Mouse (Mus musculus) heart, adult 8-10 months (tissue): ENCODE results near the gene Vmn2r19. TPM values are rescaled to one million over a fixed set of nuclear protein-coding genes. Genes with fewer than 3 reads are reported as not detected.
"Not testable (repeated sequence)": the region's sequence is repeated elsewhere in the genome, so short reads cannot be mapped to it uniquely, and the experiment has no call there.

Experiments used
- DNase-seq: peaks from one replicate; pipeline ENCODE4 v3.0.0; 2022; ENCODE audit warnings: low spot score
- total RNA-seq, 4 experiments: library from RNA; stranded (reverse); gene quantifications; 2 replicates each; pipeline ENCODE4 v1.2.4; 2022

Vmn2r19 gene
- total RNA-seq: not detected

DNA sequence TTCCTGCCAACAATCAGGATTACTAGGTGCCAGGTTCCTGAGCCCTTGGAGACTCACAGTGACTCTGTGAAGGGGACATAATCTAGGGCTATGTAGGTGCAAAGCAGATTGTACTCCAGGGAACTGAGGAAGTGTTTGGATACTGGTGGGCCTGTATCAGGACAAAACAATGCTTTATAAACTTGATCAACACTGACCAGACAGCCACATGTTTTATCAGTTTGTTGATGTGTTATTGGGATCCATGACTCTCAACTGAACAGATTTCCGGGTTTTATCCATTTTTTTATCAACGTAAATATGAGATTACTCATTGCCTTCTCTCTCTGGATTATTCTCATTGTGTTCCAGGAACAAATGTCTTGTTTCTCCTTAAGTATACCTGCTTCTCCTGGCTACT, at the start of gene Vmn2r19:
Vmn2r19 (plus strand) TSS at position 301 of the 400 bp plus-strand sequence.
- DNase-seq: no peak

GRCm38 (mm10) chr6:123258946-123259345, 49.2 kb upstream of the Vmn2r19 start:
- no peak for DNase-seq

DNA sequence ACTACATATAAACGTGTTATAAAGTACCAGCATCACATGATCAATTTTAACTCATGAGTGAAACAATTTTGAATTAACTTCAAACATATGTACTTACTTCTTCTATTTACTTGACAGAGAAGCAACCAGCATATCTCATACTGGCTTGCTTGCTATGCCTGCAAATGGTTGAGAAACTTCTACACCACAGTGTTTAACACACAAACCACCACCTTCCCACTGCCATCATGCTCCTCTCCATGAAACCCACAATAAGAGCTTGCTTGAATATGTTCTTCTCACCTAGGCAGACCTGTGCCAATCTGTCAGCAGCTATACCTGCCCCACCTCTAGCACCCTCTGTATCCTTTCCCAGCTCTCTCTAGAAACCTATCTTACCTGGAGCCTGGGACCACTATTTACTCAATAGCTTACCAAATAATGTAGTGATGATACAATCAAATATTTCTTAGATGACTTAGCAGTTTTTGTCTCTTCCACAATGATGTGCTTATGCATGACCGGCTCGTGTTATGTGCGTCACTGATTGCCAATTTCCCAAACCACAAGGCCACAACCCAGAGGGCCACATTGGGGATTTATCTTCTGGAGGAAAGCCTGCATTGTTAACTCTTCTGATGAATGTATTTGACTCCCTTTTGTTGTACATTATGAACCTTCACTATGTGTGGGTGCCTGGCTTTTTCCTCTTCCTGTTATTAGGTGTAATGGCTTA, 48.1 kb upstream of the Vmn2r19 start:
- DNase-seq: no peak

DNA sequence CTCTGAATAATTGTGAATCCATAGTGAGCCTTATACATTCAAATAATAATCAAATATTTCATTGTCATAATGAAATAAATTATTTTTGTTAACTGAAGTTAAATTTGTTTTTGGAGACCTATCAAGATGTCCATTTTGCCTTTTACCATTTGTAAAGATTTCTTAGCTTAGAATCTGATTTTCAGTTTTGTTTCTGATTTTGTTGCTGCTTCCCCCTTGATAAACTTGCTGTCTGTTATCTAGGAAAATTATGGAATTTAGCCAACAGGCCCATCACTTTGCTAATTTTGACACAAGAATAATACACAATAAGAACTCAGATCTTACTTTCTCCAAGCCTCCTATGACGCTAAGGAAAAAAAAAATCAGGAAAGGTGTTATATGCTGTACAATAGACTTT, 47.3 kb upstream of the Vmn2r19 start:
- no peak for DNase-seq

- DNase-seq: no peak
These were observed 46.5 kb upstream of the Vmn2r19 start, which contains the start of gene Clec4d for GRCm38 (mm10) chr6:123261555-123262161. Clec4d (plus strand) TSS chr6:123262111.

- no peak for DNase-seq
These were observed 43.9 kb upstream of the Vmn2r19 start for GRCm38 (mm10) chr6:123264194-123264593.

DNA sequence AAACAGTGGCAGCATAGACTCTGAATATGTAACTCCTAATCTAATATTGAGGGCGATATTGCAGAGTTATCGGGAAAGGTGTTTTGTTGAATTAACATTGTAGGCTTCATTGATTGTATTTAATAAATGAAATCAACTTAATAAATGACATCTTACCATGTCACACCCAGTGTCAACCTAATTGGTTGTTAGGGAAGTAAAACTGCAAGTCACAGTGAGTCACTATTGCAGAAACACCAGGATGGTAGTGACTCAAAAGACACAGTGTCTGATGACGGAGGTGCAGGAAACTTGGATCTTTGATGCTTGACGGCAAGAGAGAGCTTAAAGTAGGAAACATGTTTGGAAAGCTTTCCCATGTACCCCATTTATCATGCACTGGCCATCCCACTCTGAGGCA, 42.3 kb upstream of the Vmn2r19 start:
- no peak for DNase-seq

DNA sequence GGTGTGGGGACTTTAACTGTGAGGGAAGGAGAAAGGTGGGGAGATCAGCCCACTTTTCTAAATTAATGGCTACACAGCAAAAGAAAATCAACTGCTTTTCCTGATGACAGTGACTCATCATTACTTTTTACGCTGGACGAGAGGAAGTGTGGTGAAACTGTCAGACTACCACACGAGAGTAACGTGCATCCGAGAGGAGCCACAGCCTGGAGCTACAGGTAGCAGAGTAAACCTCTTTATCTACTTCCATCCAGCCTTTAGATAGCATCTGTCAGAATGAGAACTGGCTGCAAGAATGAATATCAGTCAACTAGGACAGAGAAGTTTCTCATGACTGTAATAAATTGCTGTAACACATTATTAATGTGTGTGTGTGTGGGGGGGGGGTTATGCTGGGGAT, 41.2 kb upstream of the Vmn2r19 start:
- no peak for DNase-seq

- DNase-seq: no peak
These were observed 28.7 kb upstream of the Vmn2r19 start for GRCm38 (mm10) chr6:123279443-123279842.

GRCm38 (mm10) chr6:123286311-123286710, 21.8 kb upstream of the Vmn2r19 start:
- DNase-seq: no peak

DNA sequence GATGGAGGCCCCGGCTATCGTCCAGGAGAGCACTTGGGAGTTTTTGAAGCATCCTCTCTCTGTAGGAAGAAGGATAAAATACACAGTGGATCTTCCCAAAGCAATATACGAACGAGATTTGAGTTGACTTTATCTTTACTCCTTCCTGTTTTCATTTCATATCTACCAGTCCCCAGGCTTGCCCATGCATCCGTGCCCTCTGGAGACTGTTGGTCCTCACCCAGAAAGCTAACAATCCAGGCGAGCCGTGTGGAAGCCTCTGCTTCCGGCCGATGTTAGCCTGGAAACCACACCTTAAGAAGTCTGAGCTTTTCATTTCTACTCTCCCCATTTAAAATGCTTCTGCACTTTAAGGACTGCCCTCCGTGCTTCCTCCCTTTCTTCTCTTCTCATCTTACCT, 19.2 kb upstream of the Vmn2r19 start:
- no peak for DNase-seq

DNA sequence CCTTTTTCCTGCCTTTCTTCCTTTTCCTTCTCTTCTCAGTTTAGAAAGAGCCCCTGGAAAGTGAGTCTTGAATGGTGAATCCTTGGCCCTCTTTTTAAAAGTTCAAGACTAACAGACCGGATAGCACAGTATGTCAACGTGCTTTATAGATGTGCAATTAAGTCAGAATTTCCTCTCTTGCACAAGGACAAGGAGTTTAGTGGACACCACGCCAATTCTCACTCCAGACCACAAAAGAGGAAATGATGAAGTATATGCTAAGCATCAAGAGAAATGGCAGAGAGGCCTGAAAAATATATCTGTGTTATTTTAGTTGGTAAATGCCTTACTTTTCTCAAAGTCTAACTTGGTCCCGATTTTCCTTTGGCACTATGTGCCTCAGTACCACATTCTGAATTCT, 18.4 kb upstream of the Vmn2r19 start, which contains the start of gene Clec4e:
Clec4e (minus strand) TSS at position 118 of the 400 bp plus-strand sequence.
- DNase-seq: no peak

DNA sequence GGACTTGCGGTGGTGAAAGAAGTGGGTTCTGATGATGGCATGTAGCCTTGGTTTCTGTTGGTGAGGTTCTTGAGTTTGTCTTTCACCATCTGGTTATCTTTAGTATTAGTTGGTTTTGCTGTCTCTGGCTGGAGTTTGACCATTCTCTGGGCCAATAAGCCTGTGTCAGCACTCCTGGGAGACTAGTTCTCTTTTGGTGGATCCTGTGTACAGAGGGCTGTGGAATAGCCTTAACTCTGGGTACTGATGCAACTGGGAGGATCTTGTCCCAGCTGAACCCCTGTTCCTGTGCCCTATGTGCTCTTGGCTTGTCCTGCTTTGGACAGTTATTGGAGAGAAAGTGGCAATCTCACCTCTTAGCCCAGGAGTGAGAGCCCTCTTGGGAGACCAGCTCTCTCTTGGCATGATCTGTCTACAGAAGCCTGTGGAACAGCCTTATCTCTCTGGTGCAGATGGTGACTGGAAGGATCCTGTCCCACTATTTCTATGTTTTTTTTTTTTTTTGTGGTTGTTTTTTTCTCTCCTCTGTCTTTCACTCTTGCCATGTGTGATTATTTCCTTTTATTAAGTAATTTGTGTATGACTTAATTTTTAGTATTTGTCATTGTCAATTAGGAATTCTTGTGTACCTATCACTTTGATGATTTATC, 15.3 kb upstream of the Vmn2r19 start:
- DNase-seq: no peak

DNA sequence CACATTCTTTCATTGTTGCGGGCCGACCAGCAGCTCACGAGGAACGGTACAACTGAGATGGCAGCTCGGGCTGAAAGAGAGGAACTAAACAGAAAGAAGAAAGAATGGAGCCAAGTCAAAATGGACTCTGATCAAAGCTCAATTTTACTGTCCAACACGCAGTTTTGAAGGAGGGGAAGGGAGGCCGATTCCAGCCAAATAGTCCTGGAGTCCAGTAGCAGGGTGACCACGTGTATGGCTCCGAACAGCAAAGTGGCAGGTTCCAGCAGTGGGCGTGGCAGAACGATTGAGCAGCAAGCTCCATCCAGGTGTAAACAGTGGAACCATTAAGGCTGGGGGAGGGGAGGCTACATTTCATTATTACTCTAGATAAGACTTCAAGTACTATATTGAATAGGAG, 14.6 kb upstream of the Vmn2r19 start:
- not testable (repeated sequence) for DNase-seq

- DNase-seq: no peak
These were observed 11.4 kb upstream of the Vmn2r19 start for GRCm38 (mm10) chr6:123296687-123297086.

GRCm38 (mm10) chr6:123306315-123306714, 1.8 kb upstream of the Vmn2r19 start:
- not testable (repeated sequence) for DNase-seq

GRCm38 (mm10) chr6:123332503-123332902, 24.4 kb downstream of the Vmn2r19 start:
- no peak for DNase-seq

DNA sequence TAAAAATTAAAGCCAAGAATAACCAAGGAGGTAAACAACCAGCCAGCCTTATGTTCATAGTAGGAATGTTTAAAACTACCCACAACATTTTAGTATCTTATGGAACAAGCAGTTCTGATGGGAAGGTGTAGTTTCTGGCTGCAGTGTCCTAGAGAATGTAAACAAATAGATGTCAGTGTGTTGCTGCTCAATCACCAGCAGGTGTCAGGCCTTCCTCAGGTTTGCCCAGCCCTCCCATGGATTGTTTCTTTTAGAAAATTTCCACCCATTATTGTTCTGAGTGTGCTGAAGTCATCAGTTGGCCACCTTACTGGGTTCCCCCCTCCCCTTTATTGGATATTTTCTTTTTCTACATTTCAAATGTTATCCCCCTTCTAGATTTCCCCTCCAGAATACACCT, 32.0 kb downstream of the Vmn2r19 start:
- no peak for DNase-seq

DNA sequence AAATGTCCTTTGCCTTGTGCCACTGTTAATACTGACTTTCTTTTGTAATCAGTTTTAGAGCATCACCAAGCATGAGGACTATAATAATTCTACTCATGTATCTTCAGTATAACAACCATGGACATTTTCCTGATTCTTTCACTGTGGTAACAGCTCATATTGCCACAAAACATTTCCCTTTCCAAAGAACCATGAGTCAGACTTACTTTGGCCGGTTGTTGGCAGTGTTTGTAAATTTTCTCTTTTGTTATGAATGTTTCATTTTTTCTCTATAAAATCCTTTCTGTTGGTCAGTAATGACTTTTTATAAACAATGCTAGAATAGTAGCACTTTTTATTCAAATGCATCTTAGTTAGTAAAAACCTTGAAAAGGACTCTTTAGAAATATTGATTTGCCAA, 38.0 kb downstream of the Vmn2r19 start:
- DNase-seq: no peak
